Mouse (Mus musculus): ENCODE data around the gene Fam43b.

The Fam43b gene

GRCm38 (mm10) chr4:138353438-138354171, 42.7 kb downstream of the Fam43b start:
- no peak for DNase-seq (ENCODE audit: extremely low spot score, low read depth, low spot score)

- DNase-seq (ENCODE audit: extremely low spot score, low read depth, low spot score): no peak
These were observed 43.6 kb downstream of the Fam43b start for GRCm38 (mm10) chr4:138352692-138353091.

- no peak for DNase-seq (ENCODE audit: extremely low spot score, low read depth, low spot score)
These were observed 44.5 kb downstream of the Fam43b start for GRCm38 (mm10) chr4:138351821-138352220.

GRCm38 (mm10) chr4:138348716-138349115, 47.6 kb downstream of the Fam43b start:
- DNase-seq (ENCODE audit: extremely low spot score, low read depth, low spot score): no peak

GRCm38 (mm10) chr4:138347280-138347679, 49.0 kb downstream of the Fam43b start:
- no peak for DNase-seq (ENCODE audit: extremely low spot score, low read depth, low spot score)

- no peak for DNase-seq (ENCODE audit: extremely low spot score, low read depth, low spot score)
These were observed 51.3 kb downstream of the Fam43b start for GRCm38 (mm10) chr4:138344891-138345545.
